Mouse (Mus musculus) T-cell, adult 2 months (primary cell): ENCODE data around the gene Crip1.

ENCODE experiments used
- DNase-seq: peaks from one replicate; pipeline ENCODE4 v3.0.0; 2022; ENCODE audit warnings: low spot score

The Crip1 gene

DNA sequence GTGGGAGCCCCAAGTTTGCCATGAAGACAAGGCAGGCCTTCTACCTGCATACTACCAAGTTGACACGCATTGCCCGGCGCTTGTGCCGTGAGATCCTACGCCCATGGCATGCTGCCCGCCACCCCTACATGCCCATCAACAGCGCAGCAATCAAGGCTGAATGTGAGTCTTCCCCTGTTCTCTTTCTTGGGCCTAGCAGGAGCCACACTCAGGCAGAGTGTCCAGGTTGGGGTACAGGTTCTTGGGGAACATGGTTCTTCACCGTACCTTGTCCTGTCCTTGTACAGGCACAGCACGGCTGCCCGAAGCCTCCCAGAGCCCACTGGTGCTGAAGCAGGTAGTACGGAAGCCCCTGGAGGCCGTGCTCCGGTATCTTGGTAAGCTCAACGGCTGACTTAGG is 14.5 kb upstream of the Crip1 start:
- no peak for DNase-seq

- DNase-seq = no peak
These were observed 13.5 kb upstream of the Crip1 start for GRCm38 (mm10) chr12:113132567-113132966.

DNA sequence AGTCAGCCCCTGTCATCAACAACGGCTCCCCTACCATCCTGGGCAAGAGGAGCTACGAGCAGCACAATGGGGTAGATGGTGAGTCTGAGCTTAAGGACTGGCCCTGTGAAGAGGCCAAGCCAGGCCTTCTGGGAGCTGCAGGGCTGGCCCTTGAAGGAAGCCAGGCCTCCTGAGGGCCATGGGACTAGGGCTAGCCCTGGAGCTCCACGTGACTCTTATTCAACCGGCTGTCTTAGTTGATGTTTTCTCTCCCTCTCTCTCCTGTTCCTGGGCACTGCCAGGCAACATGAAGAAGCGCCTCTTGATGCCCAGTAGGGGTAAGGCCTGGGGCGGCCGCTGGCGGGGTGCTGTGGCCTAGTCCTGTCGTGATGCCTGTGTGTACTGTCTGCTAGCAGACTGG is 12.9 kb upstream of the Crip1 start:
- DNase-seq = no peak

- DNase-seq = no peak
These were observed 12.2 kb upstream of the Crip1 start for GRCm38 (mm10) chr12:113133861-113134403.

GRCm38 (mm10) chr12:113134502-113134901 is 11.6 kb upstream of the Crip1 start:
- no peak for DNase-seq

DNA sequence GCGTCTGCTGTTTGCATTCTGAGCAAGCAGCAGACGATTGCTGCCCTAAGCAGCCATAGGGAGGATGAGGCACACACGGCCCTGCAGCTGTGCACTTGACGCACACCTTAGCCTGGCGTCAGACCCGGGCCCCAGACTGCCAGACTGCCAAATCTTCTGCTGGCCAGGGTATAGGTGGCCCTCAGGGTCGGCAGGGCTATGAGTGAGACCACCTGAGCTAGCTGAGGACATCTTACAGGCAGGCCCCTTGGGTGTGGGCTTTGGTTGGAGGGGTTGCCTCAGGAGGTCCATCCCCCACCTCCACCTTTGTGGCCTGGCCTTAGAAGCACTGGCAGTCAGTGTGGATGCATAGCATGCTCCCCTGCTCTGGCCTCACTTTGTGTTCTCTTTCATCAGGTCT is 10.7 kb upstream of the Crip1 start:
- no peak for DNase-seq

DNA sequence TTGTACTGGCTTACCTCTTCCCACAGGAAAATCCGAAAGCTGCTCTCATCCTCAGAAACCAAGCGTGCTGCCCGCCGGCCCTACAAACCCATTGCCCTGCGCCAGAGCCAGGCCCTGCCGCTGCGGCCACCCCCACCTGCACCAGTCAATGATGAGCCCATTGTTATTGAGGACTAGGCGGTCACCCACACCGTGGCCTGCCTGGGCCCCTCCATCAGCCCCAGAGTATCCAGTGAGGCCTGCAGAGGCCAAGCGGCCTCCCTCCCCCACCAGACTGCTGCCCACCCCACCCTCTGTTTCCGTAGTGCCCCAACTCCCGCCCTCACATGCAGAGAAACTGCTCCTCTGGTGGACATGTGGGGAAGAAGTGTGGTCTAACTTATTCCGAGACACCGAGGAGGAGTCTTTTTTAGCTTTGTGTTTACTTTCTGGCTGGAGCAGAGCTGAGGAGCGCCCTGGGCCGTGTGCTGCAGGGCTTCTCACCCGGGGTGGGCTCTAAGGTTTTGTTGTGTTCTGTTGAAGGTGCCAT is 9.6 kb upstream of the Crip1 start:
- no peak for DNase-seq

DNA sequence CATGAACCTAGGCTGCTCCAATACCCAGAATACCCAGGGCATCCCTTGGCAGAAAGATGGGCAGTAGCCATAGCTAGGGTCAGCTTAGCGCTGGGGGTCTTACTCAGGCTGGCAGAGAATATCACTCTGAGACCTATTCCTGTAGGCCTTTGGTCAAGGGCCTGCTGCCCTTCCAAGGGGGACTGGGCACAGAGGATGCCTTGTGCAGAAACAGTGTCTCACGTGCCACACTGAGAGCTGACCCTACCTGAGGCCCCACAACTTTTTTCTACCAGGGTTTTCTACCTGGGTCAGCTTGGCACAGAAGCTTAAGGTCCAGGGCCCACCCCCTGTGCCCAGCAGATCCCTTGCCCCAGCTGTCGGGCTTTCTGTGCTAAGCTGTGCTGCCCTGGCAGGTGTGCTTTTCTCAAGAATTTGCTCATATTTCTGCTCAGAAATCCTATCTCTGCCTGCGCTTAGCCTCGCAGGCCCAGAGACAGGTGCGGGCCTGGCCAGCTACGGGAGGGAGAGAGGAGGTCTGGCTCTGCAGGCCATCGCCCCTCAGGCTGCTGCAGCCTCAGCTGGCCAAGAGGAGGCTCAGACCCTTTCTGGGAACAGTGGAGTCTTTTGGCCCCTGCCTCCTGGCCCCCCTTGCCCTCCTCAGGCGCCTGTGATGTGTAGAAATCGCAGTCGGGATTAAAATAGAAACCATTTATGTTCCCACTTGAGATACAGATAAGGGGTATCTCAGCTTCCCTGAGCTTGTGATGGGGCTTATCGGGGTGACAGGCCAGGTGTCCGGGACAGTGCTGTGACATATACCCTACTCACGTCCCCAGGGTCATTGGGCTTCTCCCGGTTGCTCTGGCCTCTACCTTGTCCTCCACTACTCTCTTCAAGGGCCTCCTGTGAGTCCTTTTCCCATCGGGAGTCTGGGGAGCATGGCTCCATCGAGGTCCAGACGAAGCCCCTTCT is 8.6 kb upstream of the Crip1 start:
- no peak for DNase-seq

DNA sequence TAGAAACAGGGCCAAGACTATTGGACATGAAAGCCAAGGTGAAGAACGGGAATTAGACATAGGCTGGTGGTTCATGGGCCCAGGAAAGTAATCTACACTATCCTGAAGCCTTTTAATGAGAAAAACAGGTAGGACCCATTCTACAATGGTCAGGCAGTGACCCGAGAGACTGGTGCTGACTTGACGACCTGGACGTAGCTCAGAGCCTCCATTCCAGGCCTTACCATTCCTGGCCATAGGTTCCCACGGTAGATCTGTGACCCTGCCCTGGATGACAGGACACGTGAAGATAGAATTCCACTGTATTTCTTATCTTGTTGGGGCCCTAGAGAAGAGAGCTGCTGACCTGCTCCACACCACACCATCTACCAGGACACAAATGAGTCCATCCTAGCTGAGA is 7.8 kb upstream of the Crip1 start:
- DNase-seq = no peak

GRCm38 (mm10) chr12:113138901-113139864 is 6.9 kb upstream of the Crip1 start:
- DNase-seq = no peak

GRCm38 (mm10) chr12:113139908-113140615 is 6.1 kb upstream of the Crip1 start, which contains the start of gene Crip2:
Crip2 (plus strand) TSS chr12:113140236.
- DNase-seq = peak; percentile 91

- DNase-seq = no peak
These were observed 5.3 kb upstream of the Crip1 start for GRCm38 (mm10) chr12:113140616-113141411.

DNA sequence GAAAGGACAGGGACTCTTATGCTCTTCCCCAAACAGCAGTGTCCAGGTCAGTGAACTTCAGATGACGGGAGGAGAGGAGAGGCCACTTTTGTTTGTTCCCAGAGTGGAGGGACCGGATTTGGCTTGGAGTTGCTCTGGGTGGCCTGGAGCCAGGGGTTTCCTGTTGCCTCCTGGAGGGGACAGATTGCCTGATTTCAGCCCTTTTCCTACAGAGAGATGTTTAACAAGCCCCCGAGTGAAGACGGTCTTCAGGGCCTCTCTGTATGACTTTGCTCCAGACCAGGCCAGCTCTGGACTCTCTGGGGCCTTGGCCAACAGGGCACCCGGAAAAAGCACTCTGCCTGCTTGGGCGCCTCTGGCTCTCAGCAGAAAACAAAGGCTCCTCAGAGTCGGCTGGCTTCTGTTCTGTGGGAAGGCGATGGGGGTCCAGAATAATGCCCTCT is 4.6 kb upstream of the Crip1 start:
- no peak for DNase-seq

GRCm38 (mm10) chr12:113142021-113142975 is 3.8 kb upstream of the Crip1 start:
- no peak for DNase-seq

DNA sequence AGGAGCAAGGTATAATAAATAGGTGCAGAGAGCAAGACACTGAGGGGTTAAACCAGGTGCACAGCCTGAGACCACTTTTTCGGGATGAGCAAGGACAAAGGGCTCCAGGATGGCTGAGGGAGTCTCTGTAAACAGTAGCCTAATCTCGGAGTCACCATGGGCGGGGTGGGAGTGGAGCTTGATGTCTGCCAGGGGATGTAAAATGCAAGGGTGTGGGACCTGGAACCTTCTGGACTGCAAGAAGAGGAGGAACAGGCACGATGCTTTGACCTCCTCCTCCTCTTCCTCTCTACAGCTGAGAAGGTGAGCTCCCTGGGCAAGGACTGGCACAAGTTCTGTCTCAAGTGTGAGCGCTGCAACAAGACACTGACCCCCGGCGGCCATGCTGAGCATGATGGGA is 3.0 kb upstream of the Crip1 start:
- DNase-seq = no peak

DNA sequence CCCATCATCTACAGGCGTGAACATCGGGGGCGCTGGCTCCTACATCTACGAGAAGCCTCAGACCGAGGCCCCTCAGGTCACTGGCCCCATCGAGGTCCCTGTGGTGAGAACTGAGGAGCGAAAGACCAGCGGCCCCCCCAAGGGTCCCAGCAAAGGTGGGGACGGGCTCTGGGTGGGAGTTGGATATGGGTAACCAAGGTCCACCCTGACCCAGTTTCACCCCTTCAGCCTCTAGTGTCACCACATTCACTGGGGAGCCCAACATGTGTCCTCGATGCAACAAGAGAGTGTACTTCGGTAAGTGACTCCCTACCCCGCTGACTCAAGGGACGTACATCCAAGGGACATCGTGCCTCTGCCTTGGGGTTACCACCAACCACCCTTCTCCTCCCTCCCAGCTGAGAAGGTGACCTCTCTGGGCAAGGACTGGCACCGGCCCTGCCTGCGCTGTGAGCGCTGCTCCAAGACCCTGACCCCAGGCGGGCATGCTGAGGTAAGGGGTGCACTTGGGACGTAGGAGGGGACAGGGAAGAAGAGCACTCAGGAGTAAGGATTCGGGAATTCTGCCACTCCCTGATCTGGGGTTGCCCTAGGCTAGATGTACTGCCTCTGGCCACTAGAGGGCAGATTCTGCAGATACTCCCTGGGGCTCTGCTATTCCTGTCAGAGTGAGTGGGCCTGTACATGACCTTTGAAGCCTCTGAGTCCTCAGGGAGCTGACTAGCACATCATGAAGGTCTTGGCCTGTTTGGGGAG is 1.9 kb upstream of the Crip1 start:
- peak; percentile 35 for DNase-seq

DNA sequence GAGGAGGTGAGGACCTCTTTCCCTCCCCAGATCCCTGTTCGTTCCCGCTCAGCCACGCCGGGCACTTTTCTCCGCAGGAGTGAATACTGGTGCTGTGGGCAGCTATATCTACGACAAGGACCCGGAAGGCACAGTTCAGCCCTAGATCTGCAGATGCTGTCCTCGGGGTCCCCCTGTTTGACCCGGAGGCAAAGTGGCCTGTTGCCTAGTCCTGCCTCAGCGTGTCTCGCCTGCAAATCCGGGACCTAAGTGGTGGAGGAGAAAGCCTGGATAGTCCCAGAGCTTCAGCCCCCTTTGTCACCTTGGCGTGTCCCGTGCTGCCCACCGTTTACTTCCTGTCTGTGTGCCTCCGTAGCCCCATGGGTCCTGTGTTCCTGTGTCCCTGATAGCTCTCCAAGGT is 1.2 kb upstream of the Crip1 start:
- no peak for DNase-seq

GRCm38 (mm10) chr12:113145591-113145990 is 525 bp upstream of the Crip1 start:
- no peak for DNase-seq

DNA sequence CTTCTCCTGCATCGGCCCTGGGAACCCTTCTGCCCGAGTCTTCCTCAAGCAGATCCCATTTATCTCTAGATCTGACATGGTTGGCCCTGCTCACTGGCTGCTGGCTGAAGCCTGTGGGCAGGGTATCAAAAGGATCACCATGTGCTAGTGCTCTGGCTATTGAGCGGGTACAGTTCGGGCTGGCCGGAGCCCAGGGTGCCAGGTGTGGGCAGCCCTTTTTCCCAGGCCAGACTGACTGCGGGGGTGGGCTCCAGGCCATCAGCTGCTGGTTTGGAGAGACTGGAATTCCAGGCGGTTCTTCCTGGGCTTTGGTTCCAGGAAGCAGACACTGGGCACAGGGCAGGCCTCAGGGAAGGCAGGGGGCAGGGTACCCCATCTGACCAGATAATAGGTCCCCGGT is 1.4 kb downstream of the Crip1 start:
- no peak for DNase-seq
